19 mouse cellular contexts compared by ENCODE assay signal in the genomic region with DNA sequence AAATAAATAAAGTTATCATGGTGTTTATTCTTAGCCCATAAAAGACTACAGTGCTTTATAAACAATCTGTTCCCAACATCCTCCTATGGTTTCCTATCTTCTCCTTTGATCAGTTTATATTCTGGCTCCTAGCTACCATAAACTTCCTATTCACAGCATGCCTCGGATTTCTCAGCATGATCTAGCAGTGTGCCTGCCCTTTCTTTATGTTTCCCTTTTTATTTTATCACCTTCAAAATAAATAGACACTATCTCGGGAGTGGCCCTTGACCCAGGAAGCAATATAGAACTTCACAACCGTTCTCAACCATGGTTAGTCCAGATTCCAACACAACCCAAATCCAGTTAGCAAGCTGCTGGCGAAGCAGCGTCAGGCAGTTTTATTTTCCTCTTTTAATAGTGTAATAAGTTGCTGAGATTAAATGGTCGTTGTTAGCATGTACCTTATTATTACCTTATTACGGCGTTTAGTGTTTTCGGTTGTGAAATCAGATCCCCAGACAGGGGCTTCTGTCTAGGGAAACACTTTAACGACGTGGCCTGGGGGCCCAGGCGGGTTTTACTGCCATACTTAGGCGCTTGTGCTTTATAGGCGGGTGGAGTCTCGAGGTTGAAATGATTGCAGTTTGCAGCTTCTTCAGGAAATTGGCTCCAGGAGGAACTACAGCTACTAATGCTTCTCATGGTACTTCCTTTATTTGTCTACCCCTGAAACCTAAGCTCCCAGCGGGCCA. TPM values are rescaled to one million over a fixed set of nuclear protein-coding genes. Genes with fewer than 3 reads are reported as not detected.
A peak's percentile ranks its signal among the peaks of the same experiment; 100 is the strongest.
DNase-seq lines count a peak whose midpoint lies in the region; ATAC-seq lines count a peak whose summit lies in the region.
"Had no signal": no experiment of that assay in that cellular context is flagged by ENCODE, and none has a peak within 500 bp of the region (broad histone marks: within the 10 kb centered on the region; RNA-seq: fewer than 3 reads in every experiment).

No protein-coding gene starts in this region.

- H3K4me1 ChIP-seq in midbrain, embryonic 11.5 days (ENCODE audit: control insufficient read depth, insufficient read depth, low read length), result no peaks in the 10 kb centered on the region; the same call in 1 of the 2 replicates
- H3K4me1 ChIP-seq in midbrain, embryonic 15.5 days, result no peaks in the 10 kb centered on the region
- peaks cover 8% of the 10 kb centered on the region; the same call in 1 of the 2 replicates for H3K4me1 ChIP-seq in embryonic facial prominence, embryonic 14.5 days (ENCODE audit: control insufficient read depth, insufficient read depth, low read length)
- H3K4me1 ChIP-seq in limb, embryonic 11.5 days (ENCODE audit: control insufficient read depth, insufficient read depth, low read length), result peaks cover 15% of the 10 kb centered on the region
- H3K4me1 ChIP-seq: hindbrain, embryonic 12.5 days had no signal

- peak; percentile 45 for DNase-seq in midbrain, embryonic 11.5 days (ENCODE audit: low spot score, missing footprints)
- peak; percentile 47 for DNase-seq in embryonic facial prominence, embryonic 14.5 days (ENCODE audit: low spot score)
- DNase-seq in limb, embryonic 11.5 days (ENCODE audit: low spot score), result peak; percentile 81
- DNase-seq in yolk sac, embryonic 10.5 days (ENCODE audit: low spot score), result peak; percentile 1
- no peak for DNase-seq in right cerebral cortex, postnatal 25 days
- no peak for DNase-seq in cerebellum, adult 18-20 months
- DNase-seq: adrenal gland, postnatal 36 days; cerebellum, postnatal 36 days; kidney, postnatal 36 days; right cerebral cortex, postnatal 14 days; thymus, adult 2 months had no signal

- no peak overlapping the region for H3K9ac ChIP-seq in midbrain, embryonic 11.5 days (ENCODE audit: low read length)
- no peak overlapping the region for H3K9ac ChIP-seq in midbrain, embryonic 15.5 days
- H3K9ac ChIP-seq in embryonic facial prominence, embryonic 14.5 days (ENCODE audit: low read depth, low read length), result no peak overlapping the region
- no peak overlapping the region for H3K9ac ChIP-seq in limb, embryonic 11.5 days (ENCODE audit: low read length)
- H3K9ac ChIP-seq: hindbrain, embryonic 12.5 days had no signal

- no peaks in the 10 kb centered on the region for H3K9me3 ChIP-seq in midbrain, embryonic 11.5 days (ENCODE audit: control insufficient read depth, low read length)
- H3K9me3 ChIP-seq in midbrain, embryonic 15.5 days, result no peaks in the 10 kb centered on the region
- H3K9me3 ChIP-seq in embryonic facial prominence, embryonic 14.5 days (ENCODE audit: control insufficient read depth, low read length), result no peaks in the 10 kb centered on the region
- H3K9me3 ChIP-seq in limb, embryonic 11.5 days (ENCODE audit: control insufficient read depth, low read length), result no peaks in the 10 kb centered on the region
- H3K9me3 ChIP-seq: hindbrain, embryonic 12.5 days had no signal

- H3K36me3 ChIP-seq in midbrain, embryonic 11.5 days (ENCODE audit: control insufficient read depth, insufficient read depth, low read length), result no peaks in the 10 kb centered on the region
- H3K36me3 ChIP-seq in midbrain, embryonic 15.5 days (replicated peaks), result no peaks in the 10 kb centered on the region
- no peaks in the 10 kb centered on the region for H3K36me3 ChIP-seq in embryonic facial prominence, embryonic 14.5 days (ENCODE audit: control insufficient read depth, insufficient read depth, low read length)
- no peaks in the 10 kb centered on the region for H3K36me3 ChIP-seq in limb, embryonic 11.5 days (ENCODE audit: control insufficient read depth, insufficient read depth, low read length)
- H3K36me3 ChIP-seq: hindbrain, embryonic 12.5 days had no signal

- ATAC-seq in midbrain, embryonic 11.5 days (ENCODE audit: low FRiP score), result no peak
- ATAC-seq in midbrain, embryonic 15.5 days (replicated peaks), result no peak
- ATAC-seq in embryonic facial prominence, embryonic 14.5 days (ENCODE audit: low read depth), result peak; percentile 75; the same call in 1 of the 2 replicates
- ATAC-seq in limb, embryonic 11.5 days (ENCODE audit: insufficient number of reproducible peaks, low FRiP score, low TSS enrichment, low read depth), result peak; percentile 87
- ATAC-seq: CD4-positive, CD25-positive, alpha-beta regulatory T cell, adult 4 months had no signal

- no peaks in the 10 kb centered on the region for H3K27me3 ChIP-seq in midbrain, embryonic 11.5 days (ENCODE audit: control insufficient read depth, insufficient read depth, low read length)
- H3K27me3 ChIP-seq in midbrain, embryonic 15.5 days (replicated peaks), result no peaks in the 10 kb centered on the region
- no peaks in the 10 kb centered on the region for H3K27me3 ChIP-seq in embryonic facial prominence, embryonic 14.5 days (replicated peaks; ENCODE audit: control insufficient read depth, insufficient read depth, low read length)
- H3K27me3 ChIP-seq in limb, embryonic 11.5 days (ENCODE audit: control insufficient read depth, insufficient read depth, low read length), result no peaks in the 10 kb centered on the region
- H3K27me3 ChIP-seq: hindbrain, embryonic 12.5 days had no signal

- H3K4me3 ChIP-seq in midbrain, embryonic 11.5 days (ENCODE audit: low read depth, low read length), result no peak overlapping the region
- no peak overlapping the region for H3K4me3 ChIP-seq in midbrain, embryonic 15.5 days
- H3K4me3 ChIP-seq in embryonic facial prominence, embryonic 14.5 days (ENCODE audit: low read depth, low read length), result no peak overlapping the region
- no peak overlapping the region for H3K4me3 ChIP-seq in limb, embryonic 11.5 days (ENCODE audit: low read depth, low read length)
- H3K4me3 ChIP-seq: hindbrain, embryonic 12.5 days had no signal

- no peak overlapping the region for H3K4me2 ChIP-seq in midbrain, embryonic 11.5 days
- no peak overlapping the region for H3K4me2 ChIP-seq in midbrain, embryonic 15.5 days
- peak overlapping the region; percentile 25 for H3K4me2 ChIP-seq in embryonic facial prominence, embryonic 14.5 days (ENCODE audit: low read depth, low read length)
- peak overlapping the region; percentile 27 for H3K4me2 ChIP-seq in limb, embryonic 11.5 days (ENCODE audit: low read depth, severe bottlenecking)
- H3K4me2 ChIP-seq: hindbrain, embryonic 12.5 days had no signal

- 80% methylated on average over 16 of the region's 16 CpGs for WGBS in midbrain, embryonic 11.5 days
- 71% methylated on average over 16 of the region's 16 CpGs for WGBS in midbrain, embryonic 15.5 days
- WGBS in embryonic facial prominence, embryonic 14.5 days, result 35% methylated on average over 16 of the region's 16 CpGs
- WGBS in limb, embryonic 11.5 days, result 5% methylated on average over 16 of the region's 16 CpGs

- no peak overlapping the region for H3K27ac ChIP-seq in midbrain, embryonic 11.5 days (ENCODE audit: low read depth, low read length)
- no peak overlapping the region for H3K27ac ChIP-seq in midbrain, embryonic 15.5 days
- H3K27ac ChIP-seq in embryonic facial prominence, embryonic 14.5 days (replicated peaks; ENCODE audit: low read depth, low read length), result no peak overlapping the region
- H3K27ac ChIP-seq in limb, embryonic 11.5 days (replicated peaks; ENCODE audit: low read depth, low read length), result no peak overlapping the region
- H3K27ac ChIP-seq: hindbrain, embryonic 12.5 days; macrophage had no signal

RNA-seq across cellular contexts. Expression of a gene that starts 12.4 kb away (rescaled TPM):
- polyA plus RNA-seq in midbrain, embryonic 11.5 days (2014; fragmentation: Nextera tagmentation; extraction: Ambion mirVana), result not detected in 2 replicates
- not detected in 2 replicates for polyA plus RNA-seq in midbrain, embryonic 15.5 days (2015; fragmentation: Nextera tagmentation; extraction: Ambion mirVana)
- 0.11 TPM in 1 of 2 replicates, not detected in the other for polyA plus RNA-seq in embryonic facial prominence, embryonic 14.5 days (2014; fragmentation: Nextera tagmentation; extraction: Ambion mirVana)
- 0.11 TPM in 1 of 2 replicates, not detected in the other for polyA plus RNA-seq in limb, embryonic 11.5 days (2014; fragmentation: Nextera tagmentation; extraction: Ambion mirVana)
- polyA plus RNA-seq: CD4-positive, CD25-positive, alpha-beta regulatory T cell, adult 4 months; frontal cortex, adult 2 months; gonadal fat pad, adult 2 months; heart, embryonic 14.5 days; hindbrain, embryonic 12.5 days; liver, adult 2 months; macrophage; thymus, adult 2 months had no signal

RNA-seq across cellular contexts. Expression of a gene that starts 27.8 kb away (rescaled TPM):
- polyA plus RNA-seq in midbrain, embryonic 11.5 days (2014; fragmentation: Nextera tagmentation; extraction: Ambion mirVana), result not detected in 2 replicates
- polyA plus RNA-seq in midbrain, embryonic 15.5 days (2015; fragmentation: Nextera tagmentation; extraction: Ambion mirVana), result not detected in 2 replicates
- not detected in 2 replicates for polyA plus RNA-seq in embryonic facial prominence, embryonic 14.5 days (2014; fragmentation: Nextera tagmentation; extraction: Ambion mirVana)
- not detected in 2 replicates for polyA plus RNA-seq in limb, embryonic 11.5 days (2014; fragmentation: Nextera tagmentation; extraction: Ambion mirVana)
- polyA plus RNA-seq: CD4-positive, CD25-positive, alpha-beta regulatory T cell, adult 4 months; frontal cortex, adult 2 months; gonadal fat pad, adult 2 months; heart, embryonic 14.5 days; hindbrain, embryonic 12.5 days; liver, adult 2 months; macrophage; thymus, adult 2 months had no signal

RNA-seq across cellular contexts. Expression of a gene that starts 36.7 kb away (rescaled TPM):
- polyA plus RNA-seq in midbrain, embryonic 11.5 days (2014; fragmentation: Nextera tagmentation; extraction: Ambion mirVana), result 0.37 and 0.38 TPM in 2 replicates
- 0.06 TPM in 1 of 2 replicates, not detected in the other for polyA plus RNA-seq in midbrain, embryonic 15.5 days (2015; fragmentation: Nextera tagmentation; extraction: Ambion mirVana)
- 7.8 TPM in 2 replicates for polyA plus RNA-seq in embryonic facial prominence, embryonic 14.5 days (2014; fragmentation: Nextera tagmentation; extraction: Ambion mirVana)
- 1.6 and 2.1 TPM in 2 replicates for polyA plus RNA-seq in limb, embryonic 11.5 days (2014; fragmentation: Nextera tagmentation; extraction: Ambion mirVana)
- polyA plus RNA-seq: CD4-positive, CD25-positive, alpha-beta regulatory T cell, adult 4 months; frontal cortex, adult 2 months; macrophage had no signal

RNA-seq across cellular contexts. Expression of a gene that starts 47.9 kb away (rescaled TPM):
- not detected in 2 replicates for polyA plus RNA-seq in midbrain, embryonic 11.5 days (2014; fragmentation: Nextera tagmentation; extraction: Ambion mirVana)
- polyA plus RNA-seq in midbrain, embryonic 15.5 days (2015; fragmentation: Nextera tagmentation; extraction: Ambion mirVana), result not detected in 2 replicates
- 0.42 TPM in 1 of 2 replicates, not detected in the other for polyA plus RNA-seq in embryonic facial prominence, embryonic 14.5 days (2014; fragmentation: Nextera tagmentation; extraction: Ambion mirVana)
- polyA plus RNA-seq in limb, embryonic 11.5 days (2014; fragmentation: Nextera tagmentation; extraction: Ambion mirVana), result not detected in 2 replicates
- polyA plus RNA-seq: CD4-positive, CD25-positive, alpha-beta regulatory T cell, adult 4 months; frontal cortex, adult 2 months; gonadal fat pad, adult 2 months; heart, embryonic 14.5 days; hindbrain, embryonic 12.5 days; liver, adult 2 months; macrophage; thymus, adult 2 months had no signal

Comparison
In these comparisons a context has a peak if more than half of its experiments do, and no peak if none do; other contexts are left out.
1. ATAC-seq: peak in embryonic facial prominence, embryonic 14.5 days (single experiment) and limb, embryonic 11.5 days (single experiment); none in midbrain, embryonic 11.5 days (single experiment) and midbrain, embryonic 15.5 days (single experiment).
2. DNase-seq: peak in midbrain, embryonic 11.5 days (single experiment), embryonic facial prominence, embryonic 14.5 days (single experiment), limb, embryonic 11.5 days (single experiment) and yolk sac, embryonic 10.5 days (single experiment); none in right cerebral cortex, postnatal 25 days (single experiment) and cerebellum, adult 18-20 months (0 of 2).
3. H3K4me2 ChIP-seq: peak in embryonic facial prominence, embryonic 14.5 days (single experiment) and limb, embryonic 11.5 days (single experiment); none in midbrain, embryonic 11.5 days (single experiment) and midbrain, embryonic 15.5 days (single experiment).